Mouse (Mus musculus): ENCODE measurements at regions not wholly inside any gene's neighbourhood (a gene's known extent, or its start where the extent isn't known, plus 50 kb on each side); places are given as distances from the start of the nearest gene placed in this dataset.
"Not testable (repeated sequence)": the region's sequence is repeated elsewhere in the genome, so short reads cannot be mapped to it uniquely, and the experiment has no call there.

DNA sequence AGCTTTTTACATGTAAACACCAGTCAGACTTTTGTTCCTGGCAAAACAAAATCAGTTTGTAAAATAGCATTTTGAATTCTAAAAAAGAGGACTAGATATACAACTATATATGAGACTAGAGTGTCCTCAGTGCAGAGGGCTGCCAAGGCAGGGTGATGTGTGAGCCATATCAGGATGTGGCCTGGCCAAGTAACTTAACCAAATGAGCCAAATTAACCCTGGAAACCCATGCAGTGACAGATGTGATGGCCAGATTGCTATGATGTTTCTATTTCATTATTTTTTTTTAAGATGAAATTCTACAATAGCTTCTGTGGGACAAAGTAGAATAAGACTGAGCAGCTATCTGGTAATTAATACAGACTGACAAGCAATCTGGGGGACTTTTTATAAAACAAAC, 181.8 kb downstream of the Nova1 start:
- DNase-seq (ENCODE audit: low read depth, low spot score): no peak

DNA sequence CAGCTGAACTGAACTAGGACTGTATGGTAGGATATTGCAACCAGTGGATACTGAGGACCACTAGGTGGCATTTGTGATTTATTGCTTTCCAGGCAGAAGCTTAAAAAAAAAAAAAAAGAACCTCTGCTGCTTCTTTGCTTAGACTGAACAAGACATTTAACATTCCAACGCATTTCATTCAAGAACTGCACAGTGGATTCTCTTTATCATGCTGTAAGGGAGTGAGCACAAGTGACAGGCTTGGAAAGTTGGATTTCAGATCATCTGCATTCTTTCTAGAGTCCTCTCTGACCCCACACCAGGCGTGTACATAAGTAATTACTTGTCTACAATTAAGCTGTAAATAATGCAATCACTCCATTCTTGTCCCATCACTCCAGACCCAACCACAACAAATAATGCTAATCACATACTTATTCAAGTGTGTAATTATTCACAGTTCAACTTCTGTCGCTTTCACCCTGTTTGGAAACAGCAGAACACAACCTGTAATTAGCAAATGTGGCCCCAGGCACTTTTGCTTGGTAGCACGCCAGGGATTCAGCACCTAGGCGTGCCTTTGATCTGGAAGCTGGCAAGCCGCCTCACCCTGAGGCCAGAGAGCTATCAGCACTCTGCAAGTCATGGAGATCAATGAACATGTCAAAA, 183.5 kb downstream of the Nova1 start:
- peak; percentile 63 for DNase-seq (ENCODE audit: low read depth, low spot score)

DNA sequence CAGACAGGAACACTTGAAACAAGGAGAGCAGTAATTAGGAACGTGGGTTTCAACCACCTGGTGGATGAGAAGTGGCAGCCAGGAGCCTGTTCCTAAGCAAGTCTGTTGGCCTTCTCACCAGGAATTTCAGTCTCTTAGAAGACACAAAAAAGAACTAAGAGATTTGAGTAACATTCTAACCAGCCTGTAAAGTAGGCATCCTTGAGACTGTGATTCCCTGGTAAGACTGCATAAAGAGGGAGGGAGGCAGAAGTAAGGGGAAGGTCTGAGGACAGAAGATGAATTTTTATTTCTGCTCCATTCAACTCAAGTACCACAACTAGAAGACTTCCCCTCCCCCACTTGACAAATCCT, 184.0 kb downstream of the Nova1 start:
- DNase-seq (ENCODE audit: low read depth, low spot score): no peak

DNA sequence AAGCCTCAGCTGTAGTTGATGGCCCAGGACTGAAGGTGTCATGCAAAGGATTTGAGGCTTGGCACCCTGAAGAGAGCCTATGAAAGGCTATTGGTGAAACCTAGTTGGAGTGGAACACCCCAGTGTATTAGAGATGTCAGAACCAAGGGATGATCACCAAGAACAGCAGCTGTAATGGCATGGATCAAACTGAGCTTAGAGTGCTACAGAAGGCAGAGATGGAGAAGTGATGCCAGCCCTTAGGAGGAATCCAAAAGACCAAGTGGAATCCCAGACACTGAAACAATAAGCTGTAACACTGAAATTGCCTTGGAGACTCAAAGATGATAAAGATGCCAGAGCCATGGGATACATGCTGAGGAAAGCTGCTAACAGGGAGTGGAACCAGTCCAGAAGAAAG, 186.3 kb downstream of the Nova1 start:
- DNase-seq (ENCODE audit: low read depth, low spot score): not testable (repeated sequence)

DNA sequence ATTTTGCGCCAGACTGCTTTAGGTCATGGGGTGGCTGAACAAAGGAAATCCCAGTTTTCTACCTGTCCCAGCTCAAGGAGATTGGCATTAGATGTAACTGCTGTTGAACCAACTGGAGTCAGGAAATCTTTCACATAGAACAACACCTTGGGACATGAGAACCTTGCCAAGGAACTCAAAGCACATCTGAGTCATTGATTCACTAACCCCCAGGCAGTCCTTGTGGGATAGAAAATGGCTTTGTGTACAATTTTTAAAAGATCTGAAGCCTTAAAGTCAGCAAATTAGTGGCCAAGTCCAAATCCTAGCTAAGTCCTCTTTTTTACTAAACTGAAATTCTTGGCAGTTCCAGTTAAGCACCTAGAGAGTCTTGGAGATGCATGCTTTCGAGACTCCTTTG, 191.4 kb downstream of the Nova1 start:
- no peak for DNase-seq (ENCODE audit: low read depth, low spot score)

DNA sequence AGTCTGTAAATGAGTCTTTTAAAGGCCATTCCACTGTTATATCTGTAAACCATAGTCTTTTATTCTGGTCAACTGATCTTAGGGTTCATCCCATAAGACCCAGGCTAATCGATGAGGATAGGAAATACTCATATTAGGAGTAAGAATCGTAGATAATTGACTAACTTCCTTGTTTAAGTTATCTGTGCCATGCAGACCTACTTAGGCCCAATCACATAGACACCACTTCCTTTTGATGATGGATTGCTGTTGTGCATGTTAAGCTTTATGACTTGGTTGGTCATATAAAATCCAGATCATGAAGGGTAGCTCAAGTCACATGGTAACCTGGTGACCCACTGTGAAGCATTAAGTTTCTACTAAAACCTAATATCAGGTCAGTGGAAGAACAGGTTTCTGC, 207.3 kb downstream of the Nova1 start:
- DNase-seq (ENCODE audit: low read depth, low spot score): no peak

DNA sequence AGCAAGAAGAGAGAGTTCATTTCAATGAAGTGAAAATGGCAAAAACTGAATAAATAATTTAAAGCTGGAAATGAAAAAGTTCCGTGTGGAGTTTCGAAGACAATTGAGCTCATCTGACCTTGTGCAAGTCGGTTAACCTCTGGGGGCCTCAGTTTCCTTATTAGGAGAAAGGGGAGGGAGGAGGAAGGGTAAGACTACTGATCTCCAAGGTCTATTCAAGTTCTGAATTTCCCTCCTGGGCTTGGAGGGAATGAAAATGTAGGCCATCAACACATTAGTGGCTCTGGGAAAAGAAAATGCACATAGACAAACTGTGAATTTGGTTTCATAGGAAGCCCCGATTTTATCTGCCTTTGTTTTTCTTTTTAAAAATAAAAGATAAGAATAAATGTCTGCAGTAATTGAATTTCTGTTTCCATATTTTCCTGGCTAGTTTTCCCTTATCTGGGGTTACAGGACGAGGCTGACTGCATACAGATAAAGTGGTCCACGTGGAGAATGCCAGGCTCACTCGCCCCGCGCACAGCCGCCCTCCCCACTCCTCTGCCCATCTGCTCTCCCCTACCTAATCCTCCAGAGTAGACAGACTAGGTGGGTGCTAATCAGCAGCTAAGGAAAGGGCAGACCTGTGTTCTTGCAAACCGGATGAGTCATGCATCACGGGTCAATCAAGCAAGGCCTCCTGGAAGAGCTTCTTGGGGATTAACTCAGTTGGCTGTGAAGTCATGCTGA, 209.0 kb downstream of the Nova1 start:
- no peak for DNase-seq (ENCODE audit: low read depth, low spot score)

DNA sequence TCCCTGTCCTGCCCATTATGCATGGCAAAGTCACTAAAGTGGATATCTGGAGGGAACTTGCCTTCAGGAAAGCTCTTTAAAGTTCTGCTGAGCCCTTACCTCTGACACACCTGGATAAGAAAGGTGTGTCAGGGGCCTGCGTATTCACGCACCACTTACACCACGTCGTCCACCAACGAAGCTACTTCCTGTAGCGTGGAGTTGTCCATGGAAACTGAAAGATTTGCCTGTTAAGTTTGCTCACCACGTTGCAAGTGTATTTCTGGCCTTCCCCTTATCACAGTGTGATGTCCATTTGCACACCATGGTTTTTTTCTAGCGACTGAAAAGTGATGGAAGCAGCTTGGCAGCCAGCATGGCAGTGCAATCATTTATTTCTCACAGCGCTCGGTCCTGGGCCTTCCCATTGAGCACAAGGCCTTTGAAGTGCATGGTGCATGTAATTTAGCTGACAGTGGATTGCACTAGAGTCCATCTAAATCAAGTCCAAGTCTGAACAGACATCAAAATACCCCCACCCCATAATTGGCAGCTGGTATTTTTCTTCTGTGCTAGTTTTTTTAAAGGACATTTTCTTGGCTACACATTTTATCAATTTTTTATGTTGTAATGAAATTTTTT, 210.3 kb downstream of the Nova1 start:
- no peak for DNase-seq (ENCODE audit: low read depth, low spot score)

DNA sequence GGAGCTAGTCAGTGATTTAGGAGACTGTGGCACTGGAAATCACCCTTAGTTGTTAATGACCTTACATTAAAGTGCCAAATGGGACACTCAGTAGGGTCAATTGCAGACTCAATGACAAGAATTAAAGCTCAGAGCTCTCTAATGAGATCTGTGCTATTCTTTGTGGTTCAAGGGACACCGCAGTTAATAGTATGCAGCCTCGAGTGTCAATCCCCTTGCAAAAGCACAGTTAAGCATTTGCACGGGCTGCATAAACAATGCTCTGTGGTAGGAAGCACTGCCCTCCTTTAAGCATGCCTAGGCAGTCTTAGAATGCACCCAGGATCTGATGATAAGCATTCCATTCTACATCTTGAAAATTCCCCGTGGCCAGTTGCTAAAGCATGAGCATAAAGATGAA, 221.5 kb downstream of the Nova1 start:
- DNase-seq (ENCODE audit: low read depth, low spot score): no peak

DNA sequence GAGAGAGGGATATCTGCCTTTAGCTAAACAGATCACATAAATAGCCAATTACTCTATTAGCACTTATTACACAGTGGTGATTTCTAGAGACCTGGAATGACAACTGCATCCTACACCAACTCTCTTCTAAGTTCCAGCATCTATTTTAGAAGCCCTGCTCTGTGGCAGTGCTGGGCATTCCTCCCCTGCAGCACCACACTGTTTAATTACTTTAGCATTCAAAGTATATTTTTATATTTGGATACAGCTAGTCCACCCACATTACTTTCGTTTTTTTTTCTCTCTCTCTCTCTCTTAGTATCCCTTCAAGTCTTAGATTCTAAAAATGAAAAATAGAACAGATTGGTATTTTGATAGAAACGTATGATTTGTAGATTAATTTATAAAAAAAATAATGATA, 250.1 kb downstream of the Nova1 start:
- DNase-seq (ENCODE audit: low read depth, low spot score): no peak

DNA sequence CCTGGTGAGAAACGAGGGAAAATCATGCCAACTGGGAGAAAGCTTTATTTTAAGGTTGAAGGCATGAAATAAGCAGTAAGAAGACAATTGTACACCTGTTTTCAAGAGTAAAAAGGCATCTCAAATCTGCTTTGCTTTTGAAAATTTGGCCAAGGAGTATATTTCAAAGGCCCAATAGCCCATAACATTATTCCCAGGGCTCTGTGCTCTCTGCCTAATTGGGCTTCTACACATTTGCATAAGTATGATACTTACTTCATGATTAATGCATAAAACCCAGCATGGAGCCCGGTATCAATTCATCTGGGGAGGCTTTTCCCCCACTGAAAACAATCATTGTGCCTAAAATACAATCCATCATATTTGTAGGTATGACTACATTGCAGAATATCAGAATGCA, 252.4 kb downstream of the Nova1 start:
- DNase-seq (ENCODE audit: low read depth, low spot score): no peak

DNA sequence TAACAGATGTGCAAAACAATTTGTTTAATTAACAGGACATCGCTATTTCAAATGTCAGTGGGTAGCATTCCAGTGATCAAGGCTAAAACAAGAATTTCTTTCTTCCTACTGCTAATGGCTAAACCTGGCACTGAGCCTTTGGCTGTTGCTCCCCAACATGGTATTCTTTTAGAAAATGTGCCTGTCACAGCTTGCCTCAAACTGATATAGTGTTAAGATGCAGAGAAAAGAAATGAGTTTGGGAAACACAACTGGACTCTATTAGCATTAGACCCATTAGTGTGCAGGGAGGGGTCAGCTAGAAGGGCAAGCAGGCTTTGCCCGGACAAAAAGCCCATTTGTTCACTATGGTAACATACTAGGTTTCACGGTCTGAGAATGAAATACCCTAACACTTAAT, 297.8 kb downstream of the Nova1 start:
- DNase-seq (ENCODE audit: low read depth, low spot score): no peak

DNA sequence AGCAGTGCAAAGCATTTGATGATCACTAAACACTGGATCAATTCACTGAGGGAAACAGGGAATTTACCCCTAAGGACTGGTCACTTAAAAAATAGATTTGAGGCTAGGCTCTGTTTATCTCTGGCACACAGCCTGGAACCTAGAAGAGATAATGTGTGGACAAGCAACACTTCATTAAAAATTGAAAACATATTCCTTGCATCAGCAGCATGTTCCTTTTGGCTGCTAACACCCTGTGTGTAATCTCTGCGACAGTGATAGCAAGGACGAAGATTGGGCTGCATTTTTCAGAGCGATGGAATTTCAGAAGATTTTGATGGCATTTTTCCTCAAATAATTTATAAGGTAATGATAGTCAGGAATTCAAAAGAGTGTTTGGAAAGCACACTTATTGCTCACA, 310.9 kb downstream of the Nova1 start:
- DNase-seq (ENCODE audit: low read depth, low spot score): no peak

DNA sequence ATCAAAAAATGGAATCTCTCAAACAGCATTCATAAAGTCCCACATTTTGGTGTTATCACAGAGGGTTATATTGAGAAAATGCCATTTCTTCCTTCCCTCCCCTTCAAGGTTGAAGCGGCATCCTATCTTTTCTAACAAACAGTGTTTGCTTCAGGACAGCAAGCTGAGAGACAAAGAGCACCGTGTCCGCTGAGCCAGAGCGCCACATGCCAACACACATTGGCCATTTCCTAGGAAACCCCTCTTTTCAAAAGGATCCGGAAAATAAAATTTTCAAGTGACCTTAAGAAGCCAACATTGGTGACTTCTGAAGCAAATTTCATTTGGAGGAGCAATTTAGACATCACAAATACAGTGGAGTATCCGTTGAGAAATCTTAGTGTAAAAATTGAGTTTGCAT, 326.3 kb downstream of the Nova1 start:
- no peak for DNase-seq (ENCODE audit: low read depth, low spot score)

DNA sequence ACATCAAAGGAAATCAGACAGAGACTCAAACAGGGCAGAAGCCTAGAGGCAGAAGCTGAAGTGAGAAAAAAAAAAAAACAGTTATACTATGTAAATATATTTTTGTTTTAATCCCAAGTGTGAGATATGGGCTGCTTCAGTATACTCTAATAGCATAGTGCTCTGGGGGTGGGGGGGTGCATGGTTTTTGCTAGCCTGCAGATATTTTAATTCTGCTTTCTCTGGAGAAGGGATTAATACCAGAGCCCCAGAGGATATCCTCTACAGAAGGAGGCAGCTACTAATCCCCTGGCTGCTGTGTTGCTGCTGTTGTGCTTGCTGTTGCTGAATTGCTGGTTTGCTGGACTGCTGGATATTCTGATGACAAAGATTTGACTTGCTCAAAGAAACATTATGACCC, 367.8 kb downstream of the Nova1 start:
- no peak for DNase-seq (ENCODE audit: low read depth, low spot score)

DNA sequence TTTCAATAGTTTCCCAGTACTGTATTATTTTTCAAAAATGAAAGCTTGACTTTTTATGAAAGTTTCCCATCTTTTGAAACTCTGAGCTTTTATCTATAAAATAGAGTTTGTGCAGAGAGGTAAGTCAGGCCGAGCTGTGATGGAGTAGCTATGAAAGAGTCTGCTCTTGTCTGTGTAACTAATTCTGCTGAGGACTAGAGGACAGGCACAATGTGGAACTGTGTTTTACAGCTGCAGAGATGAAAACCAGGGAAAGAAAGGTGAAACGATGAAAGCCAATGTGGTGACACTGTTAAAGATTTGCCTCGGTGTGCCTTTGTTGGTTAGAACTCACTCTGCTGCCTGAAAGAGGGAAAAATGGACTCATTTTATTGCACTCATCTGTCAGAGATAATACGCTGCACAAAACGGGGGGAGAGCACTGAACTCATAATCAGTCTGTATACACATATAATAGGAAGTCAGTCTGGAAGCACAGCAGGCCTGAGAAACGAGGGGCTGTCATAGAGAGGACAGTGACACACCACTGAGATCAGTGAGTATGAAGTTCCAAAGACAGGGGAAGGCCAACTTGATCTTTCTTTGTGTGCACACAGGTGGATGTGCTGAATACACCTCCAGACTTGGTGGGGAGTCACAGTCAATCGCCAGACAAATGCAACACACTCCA, 373.9 kb downstream of the Nova1 start:
- DNase-seq (ENCODE audit: low read depth, low spot score): no peak

DNA sequence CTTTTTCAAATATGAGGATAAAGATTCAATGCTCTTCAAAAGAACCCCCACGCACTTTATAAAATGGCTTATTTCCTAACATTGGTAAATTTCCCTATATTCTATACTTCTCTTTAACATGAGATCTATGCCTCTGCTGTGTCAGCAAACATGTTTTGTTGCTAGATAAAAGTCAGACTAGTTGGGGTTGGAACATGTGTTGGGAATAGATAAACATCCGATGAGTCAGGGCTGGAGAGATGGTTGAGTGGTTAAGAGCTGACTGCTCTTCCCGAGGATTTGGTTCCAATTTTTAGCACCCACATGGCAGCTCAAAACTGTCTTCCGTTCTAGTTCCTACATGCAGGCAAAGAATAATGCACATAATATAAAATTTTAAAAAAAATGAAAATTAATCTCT, 399.1 kb downstream of the Nova1 start:
- DNase-seq (ENCODE audit: low read depth, low spot score): no peak

DNA sequence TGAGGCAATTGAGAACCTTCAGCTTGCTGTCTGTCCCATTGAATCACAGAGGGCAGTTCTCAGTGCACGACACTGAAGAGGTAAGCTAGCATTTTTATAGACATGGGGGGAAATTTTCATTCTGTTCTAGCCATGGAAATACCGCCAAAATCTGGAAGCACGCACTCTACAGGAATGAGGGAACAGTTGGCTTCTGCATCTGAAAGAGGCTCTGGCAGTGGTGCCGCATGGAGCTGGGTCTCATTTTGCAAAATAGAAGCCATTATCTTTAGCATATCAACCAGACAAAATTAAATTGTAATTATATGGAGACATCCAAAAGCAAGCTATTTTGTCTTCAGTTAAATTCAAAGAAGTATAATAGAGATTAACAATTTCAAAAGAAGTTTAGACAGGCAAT, 399.7 kb downstream of the Nova1 start:
- no peak for DNase-seq (ENCODE audit: low read depth, low spot score)

DNA sequence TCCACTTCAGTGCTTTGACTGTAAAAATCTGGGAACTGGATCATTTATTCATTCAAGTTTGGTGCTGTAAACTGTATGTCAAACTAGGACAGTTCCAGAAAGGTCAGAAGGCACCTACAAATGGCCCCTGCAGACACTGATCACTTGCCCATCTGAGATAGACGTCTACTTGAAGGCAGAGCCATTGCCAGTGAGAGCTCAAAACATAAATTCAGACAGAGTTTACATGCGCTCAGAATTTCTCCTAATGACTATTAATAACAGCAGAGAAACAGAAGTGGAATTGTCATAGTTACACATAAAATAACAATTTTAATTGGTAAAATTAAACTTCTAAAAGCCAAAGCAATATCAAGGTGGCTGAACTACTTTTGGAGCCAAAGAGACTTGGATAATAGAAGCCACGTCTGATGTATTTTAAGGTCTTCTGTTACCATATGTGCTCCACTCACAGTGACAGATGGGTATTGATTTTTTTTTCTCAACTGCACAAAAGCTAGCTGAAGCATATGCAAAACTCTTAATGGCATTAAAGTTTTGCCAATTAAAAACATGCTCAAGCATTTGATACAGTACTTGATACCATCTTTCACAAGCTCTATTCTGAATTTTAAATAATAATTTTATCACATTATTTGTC, 401.8 kb downstream of the Nova1 start:
- peak; percentile 40 for DNase-seq (ENCODE audit: low read depth, low spot score)

DNA sequence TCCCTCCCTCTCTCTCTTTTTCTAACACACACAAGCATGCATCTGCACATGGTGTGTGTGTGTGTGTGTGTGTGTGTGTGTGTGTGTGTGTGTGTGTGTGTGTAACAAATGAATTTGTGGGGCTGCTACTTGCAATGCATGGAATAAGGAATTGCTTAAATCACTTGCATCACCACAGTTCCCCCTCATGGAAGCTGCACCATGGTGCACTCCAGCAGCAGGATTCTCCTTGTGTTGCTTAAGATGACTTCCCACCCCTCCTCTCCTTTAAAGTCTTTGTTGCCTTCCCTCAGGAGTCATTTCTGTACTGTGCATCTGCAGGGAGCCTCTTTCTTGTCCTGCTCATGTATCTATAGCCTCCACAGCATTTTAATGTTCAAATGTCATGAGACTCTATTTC, 402.5 kb downstream of the Nova1 start:
- no peak for DNase-seq (ENCODE audit: low read depth, low spot score)

DNA sequence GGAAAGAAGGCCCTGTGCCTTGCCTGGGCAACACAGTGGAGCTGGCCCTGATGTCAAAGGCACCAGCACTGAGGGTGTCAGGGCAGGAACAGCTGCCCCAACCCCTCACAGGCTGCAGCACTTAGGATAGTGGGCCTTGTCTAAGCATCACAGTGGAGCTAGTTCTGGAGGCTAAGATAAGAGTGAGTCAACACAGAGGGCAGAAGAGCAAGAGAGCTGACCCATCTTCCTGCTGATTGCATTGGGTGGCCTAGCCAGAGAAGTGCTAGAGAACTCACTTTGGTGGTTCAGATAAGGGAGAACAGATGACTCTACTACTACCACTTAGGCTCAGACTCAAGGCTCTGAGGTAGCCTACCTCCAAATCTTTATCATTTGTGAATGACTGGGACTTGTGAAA, 413.1 kb downstream of the Nova1 start:
- no peak for DNase-seq (ENCODE audit: low read depth, low spot score)

DNA sequence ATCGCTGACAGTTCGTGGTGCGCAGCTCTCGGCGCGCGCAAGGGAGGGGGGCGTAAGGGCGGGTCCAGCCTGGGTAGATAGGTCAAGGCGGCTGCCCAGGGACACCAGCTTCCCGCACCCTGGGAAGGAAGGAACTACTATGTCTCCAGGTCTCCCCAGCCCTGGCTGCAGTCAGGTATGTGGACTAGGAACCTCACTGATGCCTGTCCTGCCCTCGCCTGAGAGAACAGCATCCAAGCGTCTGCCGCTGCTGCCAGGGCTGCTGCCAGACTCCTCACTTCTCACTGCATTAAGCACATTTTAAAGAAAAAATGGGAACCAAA, 419.1 kb downstream of the Nova1 start:
- no peak for DNase-seq (ENCODE audit: low read depth, low spot score)
